Mouse (Mus musculus) skeletal muscle tissue, adult 2 months (tissue): ENCODE results near the gene Gamt.

ENCODE experiments used
- DNase-seq: peaks from one replicate; pipeline ENCODE4 v3.0.0-alpha.2; 2012; ENCODE audit warnings: low read depth, low spot score

The Gamt gene

DNA sequence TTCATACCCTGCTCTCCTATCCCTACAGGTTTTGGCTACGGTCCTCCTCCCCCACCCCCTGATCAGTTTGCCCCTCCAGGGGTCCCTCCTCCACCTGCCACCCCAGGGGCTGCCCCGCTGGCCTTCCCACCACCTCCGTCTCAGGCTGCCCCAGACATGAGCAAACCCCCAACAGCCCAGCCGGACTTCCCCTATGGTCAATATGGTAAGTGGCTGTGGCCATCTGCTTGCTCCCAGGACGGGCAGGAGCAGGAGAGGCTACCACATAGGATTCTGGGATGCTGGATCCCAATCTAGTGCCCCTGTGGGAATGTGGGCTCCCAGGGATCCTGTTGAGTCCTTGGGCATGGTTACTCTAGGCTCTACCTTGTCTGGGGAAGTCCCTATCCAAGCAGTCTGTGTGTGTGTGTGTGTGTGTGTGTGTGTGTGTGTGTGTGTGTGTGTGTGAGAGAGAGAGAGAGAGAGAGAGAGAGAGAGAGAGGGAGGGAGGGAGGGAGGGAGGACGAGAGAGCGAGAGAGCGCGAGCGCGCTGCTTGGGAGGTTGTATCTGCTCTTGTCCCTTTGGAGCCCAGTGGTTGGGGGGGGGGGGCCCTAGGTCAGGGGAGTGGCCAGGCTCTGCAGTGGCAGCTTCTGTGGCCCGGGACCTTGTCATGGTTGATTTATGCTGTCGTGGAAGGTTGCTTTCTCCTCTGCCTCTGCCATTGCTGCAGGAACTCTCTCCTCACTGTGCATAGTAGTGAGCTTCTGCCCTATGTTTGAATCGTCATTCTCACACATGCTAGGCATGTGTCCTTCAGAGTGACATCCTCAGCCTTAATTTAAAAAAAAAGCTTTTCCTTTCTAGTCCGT, 24.6 kb upstream of the Gamt start:
- no peak for DNase-seq

GRCm38 (mm10) chr10:80282481-80283441, 21.9 kb upstream of the Gamt start:
- DNase-seq = no peak

DNA sequence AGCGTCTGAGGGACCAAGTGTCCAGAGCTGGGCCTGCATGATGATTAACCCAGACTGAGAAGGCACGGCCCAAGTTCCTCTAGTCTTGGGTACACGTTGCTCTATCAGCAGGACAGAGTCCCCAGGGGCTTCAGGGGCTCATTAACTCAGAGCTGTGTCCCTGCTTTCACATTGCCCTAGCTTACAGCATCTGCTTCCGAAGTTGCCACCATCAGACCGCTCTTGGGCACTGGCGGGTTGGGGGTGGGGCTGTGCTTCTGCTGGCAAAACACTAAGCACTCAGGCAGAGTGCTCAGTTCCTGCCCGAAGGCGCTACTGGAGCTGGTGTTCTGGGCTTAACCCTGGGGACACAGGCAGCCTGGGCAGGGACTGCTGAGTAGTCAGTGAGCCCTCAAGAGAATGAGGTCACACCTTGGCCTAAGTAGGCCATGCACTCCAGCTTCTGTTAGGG, 21.1 kb upstream of the Gamt start:
- peak; percentile 65 for DNase-seq

- DNase-seq = no peak
Observed at GRCm38 (mm10) chr10:80281304-80281703, 20.5 kb upstream of the Gamt start.

DNA sequence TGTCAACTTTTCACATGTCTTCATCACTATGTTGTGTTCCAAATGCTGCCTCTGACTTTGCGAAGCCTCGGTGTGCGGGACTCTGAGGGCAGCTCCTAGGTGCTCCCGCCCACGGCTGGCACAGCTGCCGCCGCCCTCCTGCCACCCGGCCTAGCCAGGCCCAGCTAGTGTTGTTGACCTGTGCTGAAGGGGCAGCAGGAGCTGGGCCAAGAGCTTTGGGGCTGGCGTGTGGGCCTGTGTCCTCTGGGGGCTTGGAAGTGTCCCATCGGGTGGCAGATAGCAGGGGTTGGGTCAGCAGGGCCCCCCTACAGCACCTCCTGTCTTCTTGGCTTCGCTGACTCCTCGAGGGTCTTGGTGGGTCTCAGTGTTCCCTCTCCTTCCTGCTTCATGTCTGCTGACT, 18.5 kb upstream of the Gamt start:
- DNase-seq = no peak

- no peak for DNase-seq
Observed at GRCm38 (mm10) chr10:80278390-80278789, 17.6 kb upstream of the Gamt start.

DNA sequence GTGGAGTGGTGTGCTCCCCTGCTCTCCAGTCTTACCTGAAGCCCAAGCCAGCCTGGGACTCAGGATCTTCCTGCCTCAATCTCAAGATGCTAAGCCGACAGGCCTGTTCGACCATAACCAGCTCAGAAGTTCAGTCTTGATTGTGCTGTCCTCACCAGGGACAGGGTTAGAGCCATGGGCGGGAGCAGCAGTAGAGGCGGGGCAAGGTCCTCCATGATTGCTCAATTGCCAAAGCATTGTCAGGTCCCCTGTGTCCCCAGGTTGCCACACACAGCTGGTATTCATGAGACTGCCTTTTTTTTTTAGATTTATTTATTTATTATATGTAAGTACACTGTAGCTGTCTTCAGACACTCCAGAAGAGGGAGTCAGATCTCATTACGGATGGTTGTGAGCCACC, 15.4 kb upstream of the Gamt start:
- DNase-seq = no peak

- DNase-seq = no peak
Observed at GRCm38 (mm10) chr10:80273847-80274246, 13.0 kb upstream of the Gamt start.

- no peak for DNase-seq
Observed at GRCm38 (mm10) chr10:80271870-80272585, 11.2 kb upstream of the Gamt start.

DNA sequence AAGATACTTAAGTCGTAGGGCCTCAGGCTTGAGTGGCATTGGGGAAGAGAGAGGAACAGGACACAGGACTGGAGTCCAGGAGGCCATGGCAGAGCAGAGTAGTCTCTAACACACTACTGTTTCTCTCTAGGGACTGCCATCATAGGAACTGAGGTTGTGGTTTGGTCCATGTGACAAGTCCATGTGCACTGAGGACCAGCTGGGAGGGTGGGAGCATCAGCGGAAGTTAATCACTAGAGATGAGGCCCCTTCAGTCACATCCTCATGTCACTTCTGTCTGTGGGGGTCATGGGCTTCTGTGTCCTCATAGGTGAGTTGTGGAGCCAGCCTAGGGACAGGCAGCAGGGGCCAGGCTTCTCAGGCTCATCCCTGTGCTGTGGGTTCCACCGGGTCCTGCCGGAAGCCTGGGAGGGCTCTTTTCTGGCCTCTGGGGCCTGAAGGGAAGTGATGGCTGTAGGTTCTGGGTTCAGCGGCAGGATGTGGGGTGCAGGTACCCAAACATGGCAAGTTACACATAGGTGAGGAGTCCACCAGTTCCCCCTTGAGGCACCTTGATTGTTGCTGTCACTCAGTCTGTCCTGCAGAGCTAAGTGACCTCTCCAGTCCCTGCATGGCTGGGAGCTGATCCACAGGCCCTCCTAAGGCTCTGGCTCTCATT, 10.5 kb upstream of the Gamt start:
- DNase-seq = no peak

DNA sequence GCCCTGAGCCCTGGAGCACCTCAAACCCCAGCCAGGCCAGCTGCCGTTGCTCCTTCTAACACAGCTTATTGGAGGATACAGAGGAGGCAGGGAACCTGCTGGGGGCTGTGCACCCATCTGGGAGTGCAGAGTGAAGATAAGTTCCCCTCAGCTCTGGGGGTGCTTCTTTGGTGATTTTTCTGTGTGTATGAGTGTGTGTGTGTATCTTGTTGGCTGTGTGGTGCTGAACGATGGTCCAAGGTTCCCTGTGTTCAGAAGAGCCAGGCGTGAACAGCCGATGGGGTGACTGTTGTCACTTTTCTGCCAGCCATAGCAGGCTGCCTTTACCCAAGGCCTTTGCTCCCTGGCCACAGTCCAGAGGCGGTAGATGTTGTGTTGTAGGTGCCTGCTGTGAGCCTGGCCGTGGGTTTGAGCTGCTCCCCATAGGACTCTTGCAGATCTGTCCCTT, 9.9 kb upstream of the Gamt start:
- no peak for DNase-seq

- no peak for DNase-seq
Observed at GRCm38 (mm10) chr10:80270099-80270498, 9.3 kb upstream of the Gamt start.

GRCm38 (mm10) chr10:80265149-80265486, 4.3 kb upstream of the Gamt start:
- no peak for DNase-seq

- peak; percentile 100 for DNase-seq
Observed at GRCm38 (mm10) chr10:80264341-80265148, 3.7 kb upstream of the Gamt start.

DNA sequence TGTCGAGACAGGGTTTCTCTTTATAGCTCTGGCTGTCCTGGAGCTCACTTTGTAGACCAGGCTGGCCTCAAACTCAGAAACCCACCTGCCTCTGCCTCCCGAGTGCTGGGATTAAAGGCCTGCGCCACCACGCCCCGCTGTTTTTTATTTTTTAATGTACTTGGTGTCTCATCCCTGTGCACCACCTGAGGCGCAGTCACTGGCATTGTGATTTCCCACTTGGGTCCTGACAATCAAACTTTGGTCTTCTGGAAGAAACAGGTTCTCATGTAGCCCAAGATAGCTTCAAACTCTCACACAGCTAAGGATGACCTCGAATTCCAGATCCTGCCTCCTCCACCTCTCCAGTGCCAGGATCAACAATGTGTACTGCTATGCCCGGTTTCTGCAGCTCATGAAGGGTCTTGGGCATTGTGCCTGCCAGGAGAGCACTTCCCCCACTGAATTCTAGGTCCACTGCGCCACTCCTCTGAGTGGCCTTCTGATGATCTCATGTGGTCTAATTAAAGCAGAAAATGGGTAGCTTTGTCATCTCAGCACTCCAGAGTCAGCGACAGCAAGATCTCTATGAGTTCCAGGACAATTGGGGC, 2.1 kb upstream of the Gamt start:
- DNase-seq = no peak

- no peak for DNase-seq
Observed at GRCm38 (mm10) chr10:80262169-80262568, 1.4 kb upstream of the Gamt start.

DNA sequence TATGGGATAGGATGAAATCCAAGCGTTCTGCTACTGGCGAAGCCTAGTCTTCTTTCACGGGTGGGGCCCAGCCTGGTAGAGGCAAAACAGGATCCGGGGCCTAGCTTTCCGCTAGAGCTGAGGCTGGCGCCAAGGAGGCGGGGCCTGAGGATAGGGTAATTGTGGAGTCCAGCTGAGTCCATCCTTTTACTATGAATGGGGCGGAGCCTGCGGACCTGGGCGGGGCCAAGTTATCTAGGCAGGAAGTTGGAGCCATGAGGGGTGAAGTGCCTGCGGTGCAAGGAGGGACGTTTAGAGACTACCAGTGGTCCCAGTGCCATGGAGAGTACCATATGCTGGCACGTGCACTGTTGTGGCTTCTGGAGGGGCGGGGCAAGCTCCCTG, 765 bp upstream of the Gamt start:
- peak; percentile 94 for DNase-seq

DNA sequence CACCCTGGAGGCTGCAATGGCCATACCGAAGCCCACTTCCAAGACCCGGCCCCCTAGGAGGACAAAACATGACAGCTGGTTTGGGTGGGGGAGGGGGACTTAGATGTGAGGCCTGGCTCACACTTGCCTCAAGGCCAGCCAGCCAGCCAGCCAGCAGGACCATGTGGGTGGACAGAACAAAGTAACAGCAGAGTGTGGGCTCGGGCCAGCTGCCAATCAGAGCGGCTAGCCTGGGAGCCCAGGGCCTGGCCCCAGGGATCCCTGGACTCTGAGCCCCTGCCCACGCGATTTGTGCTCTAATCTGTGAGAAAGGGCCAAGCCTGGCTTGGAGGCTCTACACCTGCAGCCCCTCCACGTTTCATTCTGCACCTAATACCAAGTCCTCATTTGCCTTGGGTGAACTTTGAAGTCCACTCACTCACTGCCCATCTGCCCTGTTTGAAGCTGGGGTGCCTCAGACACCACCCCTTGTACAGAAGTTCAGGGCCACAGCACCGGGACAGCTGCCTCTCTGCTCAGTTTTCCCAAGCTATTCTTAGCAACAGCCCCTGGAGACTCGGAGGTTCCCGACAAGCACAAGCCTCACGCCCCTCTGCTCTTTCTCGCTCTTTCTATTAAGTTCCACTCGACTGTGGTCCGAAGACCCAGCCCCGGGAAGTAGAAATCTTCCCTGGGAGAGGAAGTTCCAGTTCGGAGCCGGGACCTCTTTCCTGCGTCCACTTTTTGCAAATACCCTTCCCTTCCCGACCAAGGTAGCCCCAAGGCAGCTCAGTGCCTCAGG, 761 bp downstream of the Gamt start:
- DNase-seq = peak; percentile 57

- DNase-seq = no peak
Observed at GRCm38 (mm10) chr10:80259463-80259805, 1.4 kb downstream of the Gamt start.
